Mouse (Mus musculus) stomach, embryonic 15.5 days (tissue): Measurements from ENCODE around the gene Gm13287. TPM values are rescaled to one million over a fixed set of nuclear protein-coding genes. Genes with fewer than 3 reads are reported as not detected.
"Not testable (repeated sequence)": the region's sequence is repeated elsewhere in the genome, so short reads cannot be mapped to it uniquely, and the experiment has no call there.

Source experiments
- ATAC-seq: fragments of 200-750 bp; cut with Nextera tagmentation; 2 replicates; pipeline ENCODE4 v1.8.0; 2017; ENCODE audit warnings: low read depth, moderate number of reproducible peaks, moderate TSS enrichment; ENCODE audit not compliant: insufficient read depth, low FRiP score
- H3K27ac ChIP-seq: fragments of 300-500 bp; sonication (generic); 2 replicates; pipeline ENCODE4 v1.5.1; 2015; ENCODE audit warnings: mild to moderate bottlenecking, inconsistent platforms
- H3K27me3 ChIP-seq: fragments of 300-500 bp; sonication (generic); replicated peaks from 2 replicates; pipeline ENCODE4 v1.6.1; 2015; ENCODE audit warnings: inconsistent platforms
- H3K36me3 ChIP-seq: fragments of 300-500 bp; sonication (generic); 2 replicates; pipeline ENCODE4 v1.6.1; 2015; ENCODE audit warnings: inconsistent platforms
- H3K4me1 ChIP-seq: fragments of 300-500 bp; sonication (generic); 2 replicates; pipeline ENCODE4 v1.6.1; 2015; ENCODE audit warnings: inconsistent platforms
- H3K4me2 ChIP-seq: fragments of 300-500 bp; sonication (generic); 2 replicates; pipeline ENCODE4 v1.6.1; 2015; ENCODE audit warnings: mild to moderate bottlenecking, inconsistent platforms
- H3K4me3 ChIP-seq: fragments of 300-500 bp; sonication (generic); replicated peaks from 2 replicates; pipeline ENCODE4 v1.5.1; 2015; ENCODE audit warnings: inconsistent platforms
- H3K9ac ChIP-seq: fragments of 300-500 bp; sonication (generic); 2 replicates; pipeline ENCODE4 v1.6.1; 2015; ENCODE audit warnings: inconsistent platforms
- H3K9me3 ChIP-seq: fragments of 300-500 bp; sonication (generic); 2 replicates; pipeline ENCODE4 v1.6.1; 2016; ENCODE audit warnings: inconsistent platforms
- WGBS: fragments of 180-500 bp; shearing (Covaris S2); methylation state at CpG from one replicate; pipeline ENCODE4 v1.1.7; 2015; 5-methylcytosine and 5-hydroxymethylcytosine counted together
- polyA plus RNA-seq: library from polyadenylated mRNA; unstranded; fragments of >200 nt; fragmentation: Nextera tagmentation; extraction: Ambion mirVana; gene quantifications from 2 replicates; pipeline ENCODE4 v1.2.1, GENCODE M21; 2015

Gm13287 gene
- polyA plus RNA-seq, 1 experiment from 2014 or later: 0.41 TPM

GRCm38 (mm10) chr4:88776622-88777021, 26.4 kb upstream of the Gm13287 start, which contains the start of gene Gm13289:
Gene Gm13289 (plus strand): TSS chr4:88776922.
- not testable (repeated sequence) for H3K9ac ChIP-seq, H3K9me3 ChIP-seq, H3K4me2 ChIP-seq, H3K36me3 ChIP-seq, H3K4me1 ChIP-seq, H3K4me3 ChIP-seq, ATAC-seq, H3K27me3 ChIP-seq, H3K27ac ChIP-seq
- WGBS: no CpG with 5 or more reads among the region's 29 CpGs

- not testable (repeated sequence) for H3K4me3 ChIP-seq, ATAC-seq, H3K9ac ChIP-seq, H3K36me3 ChIP-seq, H3K4me2 ChIP-seq, H3K9me3 ChIP-seq, H3K4me1 ChIP-seq, H3K27ac ChIP-seq, H3K27me3 ChIP-seq
- WGBS: no CpG with 5 or more reads among the region's 29 CpGs
These were observed 23.5 kb upstream of the Gm13287 start, which contains the start of gene Gm13272 for GRCm38 (mm10) chr4:88779550-88779949. Gene Gm13272 (plus strand): TSS chr4:88779850.

GRCm38 (mm10) chr4:88780320-88780719, 22.7 kb upstream of the Gm13287 start:
- not testable (repeated sequence) for H3K9me3 ChIP-seq, H3K36me3 ChIP-seq, H3K4me2 ChIP-seq, H3K4me3 ChIP-seq, H3K4me1 ChIP-seq, H3K9ac ChIP-seq, H3K27me3 ChIP-seq, H3K27ac ChIP-seq, ATAC-seq
- 57% methylated on average over 16 of the region's 18 CpGs for WGBS

GRCm38 (mm10) chr4:88781831-88782230, 21.2 kb upstream of the Gm13287 start, which contains the start of gene Ifnz:
Gene Ifnz (plus strand): TSS chr4:88782131.
- Histone ChIP-seq H3K4me2 (peak within 1 kb of the TSS; percentile 41), H3K4me3 (peak within 1 kb of the TSS; percentile 25; the same call in 1 of the 2 replicates)
- not testable (repeated sequence) for ATAC-seq, H3K9me3 ChIP-seq, H3K4me1 ChIP-seq, H3K27me3 ChIP-seq, H3K36me3 ChIP-seq, H3K27ac ChIP-seq, H3K9ac ChIP-seq
- WGBS: 25% methylated on average over 5 of the region's 7 CpGs

- WGBS: 0% methylated on average over 6 of the region's 31 CpGs
- peak overlapping the region; percentile 41 for H3K4me2 ChIP-seq
- not testable (repeated sequence) for H3K9me3 ChIP-seq, ATAC-seq, H3K9ac ChIP-seq, H3K4me1 ChIP-seq, H3K27me3 ChIP-seq, H3K27ac ChIP-seq, H3K36me3 ChIP-seq
- peak overlapping the region; percentile 25; the same call in 1 of the 2 replicates for H3K4me3 ChIP-seq
These were observed 20.7 kb upstream of the Gm13287 start for GRCm38 (mm10) chr4:88782335-88782734.

GRCm38 (mm10) chr4:88785409-88785808, 17.6 kb upstream of the Gm13287 start, which contains the start of gene Gm13276:
Gene Gm13276 (plus strand): TSS chr4:88785709.
- H3K27me3 ChIP-seq, H3K4me1 ChIP-seq, H3K27ac ChIP-seq, H3K4me2 ChIP-seq, ATAC-seq, H3K9ac ChIP-seq, H3K36me3 ChIP-seq, H3K9me3 ChIP-seq, H3K4me3 ChIP-seq: not testable (repeated sequence)
- no CpG with 5 or more reads among the region's 27 CpGs for WGBS

GRCm38 (mm10) chr4:88788402-88788801, 14.7 kb upstream of the Gm13287 start, which contains the start of gene Gm13277:
Gene Gm13277 (plus strand): TSS chr4:88788632.
- not testable (repeated sequence) for H3K4me3 ChIP-seq, H3K9me3 ChIP-seq, H3K27ac ChIP-seq, H3K27me3 ChIP-seq, H3K9ac ChIP-seq, H3K36me3 ChIP-seq, H3K4me1 ChIP-seq, H3K4me2 ChIP-seq, ATAC-seq
- WGBS: 3% methylated on average over 4 of the region's 28 CpGs

GRCm38 (mm10) chr4:88791250-88791649, 11.8 kb upstream of the Gm13287 start, which contains the start of gene Gm13278:
Gene Gm13278 (plus strand): TSS chr4:88791550.
- WGBS: no CpG with 5 or more reads among the region's 28 CpGs
- H3K4me1 ChIP-seq, H3K27ac ChIP-seq, H3K4me2 ChIP-seq, ATAC-seq, H3K9ac ChIP-seq, H3K9me3 ChIP-seq, H3K27me3 ChIP-seq, H3K4me3 ChIP-seq, H3K36me3 ChIP-seq: not testable (repeated sequence)

- not testable (repeated sequence) for ATAC-seq, H3K4me2 ChIP-seq, H3K4me1 ChIP-seq, H3K4me3 ChIP-seq, H3K27me3 ChIP-seq, H3K27ac ChIP-seq, H3K9me3 ChIP-seq, H3K36me3 ChIP-seq, H3K9ac ChIP-seq
- WGBS: 0% methylated on average over 7 of the region's 52 CpGs
These were observed 8.9 kb upstream of the Gm13287 start, which contains the start of gene Gm13275 for GRCm38 (mm10) chr4:88793936-88794675. Gene Gm13275 (plus strand): TSS chr4:88794487.

- H3K9ac ChIP-seq, ATAC-seq, H3K27ac ChIP-seq, H3K4me3 ChIP-seq, H3K27me3 ChIP-seq, H3K4me2 ChIP-seq, H3K4me1 ChIP-seq, H3K9me3 ChIP-seq, H3K36me3 ChIP-seq: not testable (repeated sequence)
- WGBS: no CpG with 5 or more reads among the region's 28 CpGs
These were observed 6.0 kb upstream of the Gm13287 start, which contains the start of gene Gm13279 for GRCm38 (mm10) chr4:88797097-88797496. Gene Gm13279 (plus strand): TSS chr4:88797397.

GRCm38 (mm10) chr4:88799365-88799764, 3.7 kb upstream of the Gm13287 start, which contains the start of gene Gm13285:
Gene Gm13285 (plus strand): TSS chr4:88799665.
- ATAC-seq, H3K4me3 ChIP-seq, H3K9ac ChIP-seq, H3K4me2 ChIP-seq, H3K9me3 ChIP-seq, H3K27me3 ChIP-seq, H3K4me1 ChIP-seq, H3K36me3 ChIP-seq, H3K27ac ChIP-seq: not testable (repeated sequence)
- 19% methylated on average over 5 of the region's 7 CpGs for WGBS

- H3K36me3 ChIP-seq, H3K27me3 ChIP-seq, H3K9me3 ChIP-seq, H3K27ac ChIP-seq, ATAC-seq, H3K4me2 ChIP-seq, H3K4me1 ChIP-seq, H3K9ac ChIP-seq: not testable (repeated sequence)
- 0 out of 2 replicates have a peak within 1 kb of the TSS, but pooled peaks have one; percentile 23 for H3K4me3 ChIP-seq
- WGBS: no CpG with 5 or more reads among the region's 8 CpGs
These were observed 2.2 kb downstream of the Gm13287 start, which contains the start of gene Gm13288 for GRCm38 (mm10) chr4:88805231-88805630. Gene Gm13288 (plus strand): TSS chr4:88805531.
